Mouse (Mus musculus) erythroblast, embryonic 14.5 days (primary cell): ENCODE measurements around the gene Ppp1r18. TPM values are rescaled to one million over a fixed set of nuclear protein-coding genes. Genes with fewer than 3 reads are reported as not detected.
"Not testable (repeated sequence)": the region's sequence is repeated elsewhere in the genome, so short reads cannot be mapped to it uniquely, and the experiment has no call there.

Source experiments
- H3K27me3 ChIP-seq: 2 replicates; pipeline ENCODE4 v1.6.1; 2012; ENCODE audit warnings: inconsistent platforms; ENCODE audit not compliant: control insufficient read depth
- H3K36me3 ChIP-seq: 2 replicates; pipeline ENCODE4 v1.6.1; 2012; ENCODE audit warnings: mild to moderate bottlenecking, inconsistent platforms; ENCODE audit not compliant: control insufficient read depth
- H3K4me1 ChIP-seq: 2 replicates; pipeline ENCODE4 v1.6.1; 2012; ENCODE audit warnings: inconsistent platforms; ENCODE audit not compliant: control insufficient read depth
- H3K4me3 ChIP-seq: replicated peaks from 2 replicates; pipeline ENCODE3; 2012; ENCODE audit warnings: moderate library complexity, mild to moderate bottlenecking, inconsistent platforms
- H3K9me3 ChIP-seq: 2 replicates; pipeline ENCODE4 v1.6.1; 2012; ENCODE audit warnings: low read length, inconsistent platforms, mixed read lengths; ENCODE audit not compliant: control insufficient read depth
- GATA1 ChIP-seq: IDR thresholded peaks from 2 replicates; pipeline ENCODE4 v1.6.1; 2012; ENCODE audit warnings: low read length, inconsistent platforms, mixed read lengths
- TAL1 ChIP-seq: IDR thresholded peaks from 3 replicates; pipeline ENCODE4 v1.6.1; 2012; ENCODE audit warnings: low read length, inconsistent platforms, mixed read lengths
- polyA plus RNA-seq: library from polyadenylated mRNA; stranded (reverse); fragments of >175 nt; gene quantifications from 2 replicates; pipeline ENCODE4 v1.2.3, GENCODE M21; 2012

Gene Ppp1r18
- polyA plus RNA-seq, 1 experiment = 0.31 TPM

DNA sequence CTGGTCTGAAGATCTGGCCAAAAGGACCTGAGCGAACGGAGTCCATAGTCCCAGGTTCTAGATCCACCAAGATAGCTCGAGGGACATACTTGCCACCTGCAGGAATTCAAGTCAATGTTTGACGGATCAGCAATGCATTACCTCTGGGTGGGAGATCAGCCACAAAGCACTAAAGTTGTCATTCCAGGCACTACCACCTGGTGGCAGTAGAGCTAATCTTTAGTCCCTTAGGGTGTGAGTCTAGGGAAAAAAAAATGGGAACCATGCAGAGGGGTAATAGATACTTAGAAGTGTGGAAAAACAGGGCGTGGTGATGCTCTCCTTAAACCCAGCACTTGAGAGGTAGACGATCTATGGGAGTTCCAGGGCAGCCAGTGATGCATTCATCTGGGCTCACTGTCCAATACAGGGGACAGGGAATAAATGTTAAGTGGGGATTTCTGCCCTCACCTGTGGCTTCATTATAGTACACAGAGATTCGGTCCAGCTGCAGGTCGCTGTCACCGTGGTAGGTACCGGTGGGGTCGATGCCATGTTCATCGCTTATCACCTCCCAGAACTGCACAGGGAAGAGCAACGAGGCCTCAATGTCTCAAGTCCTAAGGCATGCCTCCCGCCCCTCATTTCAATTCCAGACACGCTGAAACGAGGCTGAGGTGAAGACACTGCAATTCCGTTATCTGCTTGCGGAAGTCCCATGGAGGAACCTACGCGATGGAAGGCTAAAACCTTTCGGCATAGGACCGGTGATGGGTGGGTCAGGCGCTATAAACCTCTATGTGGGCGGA, 29.0 kb upstream of the Ppp1r18 start:
- TF ChIP-seq TAL1 (no peak), GATA1 (no peak; the same call in 1 of the 2 replicates)
- peaks cover 70% of the 10 kb centered on the region for H3K4me1 ChIP-seq
- no peaks in the 10 kb centered on the region; the same call in 1 of the 2 replicates for H3K27me3 ChIP-seq
- peaks cover 61% of the 10 kb centered on the region for H3K36me3 ChIP-seq
- no peaks in the 10 kb centered on the region; the same call in 1 of the 2 replicates for H3K9me3 ChIP-seq
- peak overlapping the region; percentile 78 for H3K4me3 ChIP-seq

DNA sequence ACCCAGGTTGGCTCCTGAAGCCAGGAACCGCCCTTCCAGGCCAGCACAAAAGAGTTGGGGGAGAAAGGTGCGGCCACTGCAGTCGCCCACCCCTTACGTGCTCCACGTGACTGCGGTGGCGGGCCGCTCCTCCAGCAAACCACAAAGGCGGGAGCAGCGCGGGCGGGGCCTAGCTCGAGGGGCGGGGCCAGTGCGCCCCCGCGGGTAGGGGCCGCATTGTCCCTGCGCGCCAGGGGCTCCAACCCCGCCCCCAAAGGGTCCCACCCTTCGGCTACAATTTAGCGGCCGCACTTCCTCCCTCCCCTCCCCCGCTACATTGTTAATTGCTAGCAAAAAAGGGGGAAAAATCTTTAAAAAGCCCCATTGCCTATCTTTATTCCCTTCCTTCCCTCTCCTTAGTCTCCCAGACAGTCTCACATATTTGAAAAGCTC, 28.4 kb upstream of the Ppp1r18 start:
- TF ChIP-seq GATA1 (no peak), TAL1 (no peak)
- no peaks in the 10 kb centered on the region; the same call in 1 of the 2 replicates for H3K27me3 ChIP-seq
- H3K4me3 ChIP-seq = peak overlapping the region; percentile 78
- H3K36me3 ChIP-seq = peaks cover 55% of the 10 kb centered on the region
- H3K4me1 ChIP-seq = peaks cover 74% of the 10 kb centered on the region
- no peaks in the 10 kb centered on the region; the same call in 1 of the 2 replicates for H3K9me3 ChIP-seq

DNA sequence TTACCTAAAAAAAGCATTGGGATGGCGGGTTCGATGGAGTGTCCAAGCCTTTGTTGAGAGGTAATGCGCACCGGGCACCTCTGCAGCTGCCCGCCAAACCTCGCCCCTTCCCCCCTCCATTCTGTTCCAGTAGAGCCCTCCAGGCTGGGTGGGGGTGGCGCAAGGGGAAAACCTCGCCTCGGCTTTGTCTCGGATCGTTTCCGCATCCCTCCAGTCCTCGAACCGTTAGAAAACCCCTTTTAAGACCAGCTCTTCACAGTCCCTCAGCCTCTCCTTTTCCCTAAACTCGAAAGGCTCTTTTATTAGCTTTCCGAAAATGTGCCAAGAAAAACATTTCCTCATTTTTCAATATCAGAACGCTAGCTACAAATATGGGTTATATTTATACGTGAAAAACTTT, 27.9 kb upstream of the Ppp1r18 start:
- TF ChIP-seq TAL1 = no peak
- TF ChIP-seq GATA1 = no peak
- Histone ChIP-seq H3K9me3 (no peaks in the 10 kb centered on the region; the same call in 1 of the 2 replicates), H3K27me3 (no peaks in the 10 kb centered on the region; the same call in 1 of the 2 replicates), H3K4me1 (peaks cover 76% of the 10 kb centered on the region), H3K36me3 (peaks cover 50% of the 10 kb centered on the region), H3K4me3 (peak overlapping the region; percentile 78)

GRCm38 (mm10) chr17:35838122-35838544, 27.3 kb upstream of the Ppp1r18 start, which contains the start of gene Tubb5:
Gene Tubb5, minus strand, starts transcription at chr17:35838306.
- no peak for TF ChIP-seq TAL1
- no peaks in the 10 kb centered on the region; the same call in 1 of the 2 replicates for H3K27me3 ChIP-seq
- peak within 1 kb of the TSS; percentile 78 for H3K4me3 ChIP-seq
- peaks cover 77% of the 10 kb centered on the region for H3K4me1 ChIP-seq
- H3K9me3 ChIP-seq = no peaks in the 10 kb centered on the region; the same call in 1 of the 2 replicates
- H3K36me3 ChIP-seq = peaks cover 48% of the 10 kb centered on the region

DNA sequence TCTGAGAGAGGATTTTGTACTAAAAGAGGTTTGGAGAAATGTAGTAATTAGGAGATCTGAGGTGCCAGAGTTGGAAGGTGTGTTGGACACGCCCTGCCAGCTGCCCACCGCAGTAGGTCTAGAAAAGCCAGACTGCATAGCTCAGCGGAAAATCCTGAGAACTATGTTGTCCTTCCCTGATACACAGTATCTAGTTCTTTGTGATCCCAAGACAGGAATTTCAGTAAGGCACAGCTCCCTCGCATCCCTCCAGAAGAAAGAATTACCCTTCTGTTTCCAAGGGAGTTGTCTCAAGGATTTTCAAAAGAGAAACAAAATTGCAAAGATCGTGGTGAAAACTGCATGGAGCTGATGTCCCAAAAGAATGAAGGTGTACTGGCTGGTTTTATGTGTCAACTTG, 26.8 kb upstream of the Ppp1r18 start:
- TF ChIP-seq TAL1 (no peak), GATA1 (no peak)
- H3K9me3 ChIP-seq = no peaks in the 10 kb centered on the region; the same call in 1 of the 2 replicates
- peak overlapping the region; percentile 78 for H3K4me3 ChIP-seq
- H3K4me1 ChIP-seq = peaks cover 76% of the 10 kb centered on the region
- H3K27me3 ChIP-seq = no peaks in the 10 kb centered on the region; the same call in 1 of the 2 replicates
- peaks cover 48% of the 10 kb centered on the region for H3K36me3 ChIP-seq

- Histone ChIP-seq H3K36me3 (peaks cover 48% of the 10 kb centered on the region), H3K4me3 (peak overlapping the region; percentile 78), H3K4me1 (peaks cover 74% of the 10 kb centered on the region)
- not testable (repeated sequence) for H3K27me3 ChIP-seq, H3K9me3 ChIP-seq
Observed at GRCm38 (mm10) chr17:35839002-35839401, 26.4 kb upstream of the Ppp1r18 start.

DNA sequence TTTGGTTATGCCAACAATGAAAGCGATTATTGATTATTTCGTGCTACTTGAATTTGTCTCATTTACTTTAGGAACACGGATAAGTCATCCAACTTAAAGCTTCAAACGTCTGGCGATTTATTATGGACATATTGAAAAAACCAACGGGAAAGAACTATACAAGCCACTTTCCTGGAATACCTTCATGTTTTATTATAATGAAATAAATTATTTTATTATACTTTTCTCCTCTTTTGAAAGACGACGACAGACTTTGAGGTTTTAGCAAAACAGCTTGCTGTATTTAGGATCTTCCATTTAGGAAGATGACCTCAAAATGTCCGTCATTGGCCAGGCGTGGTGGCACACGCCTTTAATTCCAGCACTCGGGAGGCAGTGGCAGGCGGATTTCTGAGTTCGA, 24.8 kb upstream of the Ppp1r18 start:
- Histone ChIP-seq H3K36me3 (peaks cover 48% of the 10 kb centered on the region), H3K27me3 (no peaks in the 10 kb centered on the region; the same call in 1 of the 2 replicates), H3K9me3 (no peaks in the 10 kb centered on the region; the same call in 1 of the 2 replicates), H3K4me1 (peaks cover 63% of the 10 kb centered on the region), H3K4me3 (peak overlapping the region; percentile 73)
- no peak for TF ChIP-seq TAL1
- no peak for TF ChIP-seq GATA1

GRCm38 (mm10) chr17:35841076-35841950, 24.1 kb upstream of the Ppp1r18 start, which contains the start of gene Mdc1:
Gene Mdc1, plus strand, starts transcription at chr17:35841515.
- no peaks in the 10 kb centered on the region for H3K27me3 ChIP-seq

GRCm38 (mm10) chr17:35842006-35842405, 23.4 kb upstream of the Ppp1r18 start:
- Histone ChIP-seq H3K27me3 (no peaks in the 10 kb centered on the region), H3K36me3 (peaks cover 48% of the 10 kb centered on the region), H3K9me3 (no peaks in the 10 kb centered on the region), H3K4me1 (peaks cover 49% of the 10 kb centered on the region), H3K4me3 (peak overlapping the region; percentile 73)
- TF ChIP-seq GATA1 = no peak
- no peak for TF ChIP-seq TAL1

More at GRCm38 (mm10) chr17:35841076-35841950, 24.1 kb upstream of the Ppp1r18 start, which contains the start of gene Mdc1:
- Histone ChIP-seq H3K4me3 (peak within 1 kb of the TSS; percentile 73), H3K4me1 (peaks cover 55% of the 10 kb centered on the region), H3K9me3 (no peaks in the 10 kb centered on the region; the same call in 1 of the 2 replicates), H3K36me3 (peaks cover 48% of the 10 kb centered on the region)
- TF ChIP-seq TAL1 = peak; percentile 62
- TF ChIP-seq GATA1 = peak; percentile 29; the same call in 1 of the 2 replicates
